Mouse (Mus musculus) Muller cell, postnatal 12 days (primary cell): ENCODE data around the gene Pgm1.

ENCODE experiments used
- DNase-seq: peaks from one replicate; pipeline ENCODE4 v3.0.0-alpha.2; 2015; ENCODE audit errors: inconsistent ontology term

The Pgm1 gene

DNA sequence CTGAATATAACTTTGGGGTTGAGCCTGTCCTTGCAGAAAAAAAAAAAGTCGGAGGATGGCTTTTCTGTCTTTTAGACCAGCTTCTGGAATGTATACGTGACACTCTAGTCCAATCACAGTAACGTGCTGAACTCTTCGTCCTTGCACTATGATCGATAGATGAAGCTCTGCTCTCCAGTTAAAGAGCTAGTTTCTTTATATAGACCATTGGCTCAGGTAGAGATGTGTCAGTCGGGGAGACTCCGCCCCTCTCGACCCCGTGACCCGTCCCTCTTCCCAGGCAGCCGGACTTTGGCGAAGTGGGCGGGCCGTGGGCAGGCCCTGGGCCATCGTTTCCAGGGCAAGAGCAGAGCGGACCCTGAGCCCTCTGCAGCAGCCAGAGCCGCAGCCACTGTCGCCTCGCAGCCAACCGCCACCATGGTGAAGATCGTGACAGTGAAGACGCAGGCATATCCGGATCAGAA lies at the start of gene Pgm1:
Gene Pgm1, plus strand, starts transcription at position 266 of the 464 bp plus-strand sequence.
- peak; percentile 92 for DNase-seq

DNA sequence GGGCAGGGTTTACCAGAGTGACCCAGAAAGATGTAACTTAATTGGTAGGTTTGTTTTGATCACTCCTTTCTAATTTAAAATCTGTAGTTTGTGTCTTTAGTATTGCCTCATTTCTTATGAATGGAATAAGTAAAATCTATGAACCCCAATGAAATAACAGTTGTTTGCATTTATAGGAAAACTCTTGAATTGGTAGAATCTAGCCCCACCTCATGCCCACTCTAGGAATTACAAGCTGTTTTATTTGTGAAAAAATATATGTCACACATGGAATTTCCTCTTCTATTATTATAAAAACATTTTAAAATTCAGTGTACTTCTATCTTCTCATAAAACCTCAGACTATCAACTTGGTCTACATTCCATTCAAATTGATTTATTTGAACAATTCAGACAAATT lies 47.3 kb upstream of the Pgm1 start:
- peak; percentile 31 for DNase-seq

DNA sequence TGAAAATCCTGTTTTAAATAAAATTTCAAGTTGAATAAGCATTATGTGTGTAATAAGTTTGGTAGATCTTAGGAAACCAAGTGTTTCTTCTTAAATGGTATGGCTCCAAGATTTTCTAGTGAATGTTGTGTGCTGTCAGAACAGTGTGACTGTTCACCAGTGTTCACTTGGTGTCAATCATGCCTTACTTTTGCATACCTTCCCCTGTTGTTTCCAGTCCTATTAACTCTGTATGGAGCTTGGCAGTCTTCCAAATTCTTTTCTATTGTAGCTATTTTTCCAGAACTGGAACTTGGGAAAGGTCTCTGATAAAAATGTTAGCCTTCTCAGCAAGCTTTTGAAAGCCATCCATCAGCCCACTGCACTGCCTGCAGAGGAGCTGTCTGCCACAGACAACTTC lies 46.8 kb upstream of the Pgm1 start:
- DNase-seq = peak; percentile 58

DNA sequence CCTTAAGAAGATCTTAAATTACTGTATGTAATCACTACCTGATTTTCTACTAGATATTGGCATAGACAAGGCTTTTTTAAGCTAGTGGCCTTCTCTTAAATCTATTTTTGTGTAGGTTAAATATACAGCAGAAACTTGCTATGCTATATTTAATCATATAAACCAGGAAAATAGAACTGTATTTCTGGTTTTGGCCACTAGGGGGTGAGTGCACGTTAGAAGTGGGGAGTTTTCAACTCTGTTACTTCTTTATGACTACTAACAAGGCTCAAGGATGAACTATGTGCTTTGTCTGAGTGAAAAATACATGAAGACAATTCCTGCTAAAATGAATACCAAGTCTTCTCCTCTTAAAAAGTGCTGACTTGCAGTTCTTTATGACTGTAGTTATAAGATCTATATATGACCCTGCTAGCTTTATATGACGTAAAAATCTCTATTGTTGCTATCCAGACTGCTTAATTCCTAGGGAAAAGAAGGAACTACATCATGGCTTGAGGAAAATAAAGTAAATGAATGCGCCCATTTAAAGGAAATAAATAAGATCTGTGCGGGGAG lies 15.2 kb upstream of the Pgm1 start:
- DNase-seq = peak; percentile 3

DNA sequence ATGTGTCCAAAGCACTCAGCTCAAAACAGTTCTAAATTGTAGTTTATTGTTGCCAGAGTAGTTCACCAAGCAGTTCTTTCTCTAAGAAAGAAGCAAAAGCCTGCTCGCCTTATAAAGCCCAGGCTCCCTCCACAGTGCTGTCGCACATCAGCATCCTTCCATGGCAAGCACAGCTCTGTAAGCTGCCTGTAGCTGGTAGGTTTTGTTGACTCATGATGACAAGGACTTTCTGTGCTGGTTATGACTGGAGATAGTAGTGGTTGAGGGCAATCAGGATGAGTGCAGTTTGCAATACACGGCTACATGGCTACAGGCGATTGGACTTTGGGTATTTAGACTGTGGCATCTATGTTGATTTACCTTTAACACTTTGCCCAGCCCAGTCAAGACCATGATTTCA lies 2.8 kb upstream of the Pgm1 start:
- no peak for DNase-seq

DNA sequence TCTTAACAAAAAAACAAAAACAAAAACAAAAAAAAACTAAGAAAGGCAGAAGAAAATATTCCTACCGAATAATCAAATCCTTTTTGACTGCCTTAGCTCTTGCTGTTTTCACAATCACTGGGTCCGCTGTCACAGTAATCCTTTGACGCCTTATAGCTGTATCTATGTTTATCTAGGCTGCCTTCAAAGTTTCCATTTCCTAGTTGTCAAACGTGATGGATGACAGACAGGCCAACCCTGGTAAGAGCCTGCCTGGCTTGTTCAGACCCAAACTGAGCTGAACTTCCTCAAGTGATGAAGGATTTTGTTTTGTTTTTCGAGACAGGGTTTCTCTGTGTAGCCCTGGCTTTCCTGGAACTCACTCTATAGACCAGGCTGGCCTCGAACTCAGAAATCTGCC lies 693 bp upstream of the Pgm1 start:
- no peak for DNase-seq

DNA sequence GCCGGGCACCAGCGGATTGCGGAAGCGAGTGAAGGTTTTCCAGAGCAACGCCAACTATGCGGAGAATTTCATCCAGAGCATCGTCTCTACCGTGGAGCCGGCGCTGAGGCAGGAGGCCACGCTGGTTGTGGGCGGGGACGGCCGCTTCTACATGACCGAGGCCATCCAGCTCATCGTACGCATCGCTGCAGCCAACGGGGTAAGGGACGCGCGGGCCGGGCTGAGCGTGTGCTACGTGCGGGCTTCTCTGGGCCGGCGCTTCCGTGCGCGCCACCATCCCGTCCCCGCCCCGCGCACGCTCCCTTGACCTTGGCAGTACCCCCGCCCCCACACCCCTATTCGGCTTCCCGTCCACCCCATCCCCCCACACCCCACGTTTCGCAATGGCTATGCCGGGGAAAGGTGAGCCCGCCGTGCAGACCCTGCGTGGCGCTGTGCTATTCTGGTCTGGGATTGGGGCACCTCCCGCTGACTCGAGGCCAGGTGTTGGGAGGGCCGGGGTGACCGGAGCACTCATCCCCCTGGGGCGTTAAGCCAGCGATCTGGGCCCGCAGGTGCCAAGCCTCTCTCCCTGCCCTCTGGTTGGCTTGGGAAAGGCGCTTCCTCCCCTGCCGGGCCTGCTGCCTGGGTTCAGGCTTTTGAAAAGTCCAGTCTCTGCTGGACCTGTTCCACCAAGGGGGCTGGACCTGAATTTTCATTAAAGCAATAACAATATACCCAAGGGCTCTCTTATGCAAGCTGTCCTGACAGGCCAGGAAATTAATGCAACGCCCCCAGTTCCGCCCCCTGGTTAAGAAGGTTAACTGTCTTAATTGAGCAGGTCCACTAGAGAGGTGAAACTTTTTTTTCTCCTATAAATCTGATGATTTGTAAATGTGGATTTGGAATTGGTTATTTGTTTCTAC lies 651 bp downstream of the Pgm1 start, which contains the start of gene Itgb3bp:
Gene Itgb3bp, minus strand, starts transcription at position 201 of the 905 bp plus-strand sequence.
- peak; percentile 94 for DNase-seq

DNA sequence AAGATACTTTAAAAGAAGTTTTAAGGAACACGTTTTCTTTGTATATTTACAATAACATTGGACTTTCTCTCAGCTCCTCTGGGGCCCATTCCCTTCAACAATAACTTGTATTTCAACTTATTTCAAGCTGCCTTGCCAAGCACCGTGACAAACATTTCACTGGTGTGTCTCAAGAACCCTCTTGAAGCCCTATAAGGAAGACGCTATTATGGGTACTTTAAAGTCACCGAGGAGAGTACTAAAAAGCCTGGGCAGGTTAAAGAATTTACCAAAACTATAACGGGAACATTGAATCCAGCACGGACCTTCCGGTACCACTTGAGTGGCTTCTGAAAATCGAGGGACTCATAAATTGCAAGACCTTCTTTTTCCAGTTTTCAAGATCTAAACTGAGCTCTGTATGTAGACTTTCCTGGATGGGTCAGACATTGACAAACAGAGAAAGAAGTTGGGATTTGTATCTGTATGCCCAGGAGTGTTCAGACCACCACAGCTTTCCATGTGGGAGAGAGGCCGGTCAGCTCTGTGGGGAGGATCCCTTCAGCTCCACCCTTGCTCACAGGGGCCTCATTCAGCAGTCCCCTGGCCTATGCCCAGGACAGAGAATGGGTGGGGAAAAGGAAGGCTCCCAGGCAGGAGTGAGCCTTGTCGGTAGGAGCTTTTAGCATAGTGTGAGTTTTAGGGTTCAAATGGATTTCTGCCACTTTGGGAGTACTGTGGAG lies 1.5 kb downstream of the Pgm1 start:
- DNase-seq = peak; percentile 11

DNA sequence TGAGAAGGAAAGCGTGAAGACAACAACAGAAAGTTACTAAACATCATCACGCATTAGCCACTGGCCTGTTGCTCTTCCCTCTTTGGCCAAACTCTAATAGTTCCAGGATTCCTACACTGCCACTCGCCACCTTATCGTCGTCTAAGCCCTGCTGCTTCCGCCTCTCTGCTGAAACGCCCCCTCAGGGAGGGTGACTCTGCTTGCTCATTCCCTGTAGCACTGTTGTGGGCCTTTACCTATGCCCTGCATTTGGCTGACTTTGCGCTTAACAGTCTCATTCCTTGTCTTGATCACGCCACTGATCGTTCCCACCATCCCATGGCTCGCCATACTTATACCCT lies 2.0 kb downstream of the Pgm1 start:
- DNase-seq = no peak

DNA sequence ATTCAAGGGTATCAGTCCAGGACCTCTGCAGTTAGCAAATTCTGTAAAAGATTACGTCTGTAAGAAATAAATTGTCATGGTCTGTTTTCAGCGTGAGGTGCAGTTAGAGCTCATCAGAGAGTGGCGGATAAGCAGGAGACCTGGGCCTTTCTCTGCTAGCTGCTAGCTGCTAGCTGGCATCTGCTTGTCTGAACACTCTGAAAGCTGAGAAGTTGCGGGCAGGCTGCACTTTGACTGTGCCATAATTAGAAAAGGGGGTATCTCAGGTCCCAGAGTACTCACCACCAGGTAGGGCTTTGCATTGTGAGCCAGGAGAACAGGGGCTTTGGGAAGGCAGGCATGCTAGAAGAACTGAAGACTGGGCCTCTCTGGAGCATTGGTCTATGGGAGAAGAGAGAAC lies 2.6 kb downstream of the Pgm1 start:
- no peak for DNase-seq

DNA sequence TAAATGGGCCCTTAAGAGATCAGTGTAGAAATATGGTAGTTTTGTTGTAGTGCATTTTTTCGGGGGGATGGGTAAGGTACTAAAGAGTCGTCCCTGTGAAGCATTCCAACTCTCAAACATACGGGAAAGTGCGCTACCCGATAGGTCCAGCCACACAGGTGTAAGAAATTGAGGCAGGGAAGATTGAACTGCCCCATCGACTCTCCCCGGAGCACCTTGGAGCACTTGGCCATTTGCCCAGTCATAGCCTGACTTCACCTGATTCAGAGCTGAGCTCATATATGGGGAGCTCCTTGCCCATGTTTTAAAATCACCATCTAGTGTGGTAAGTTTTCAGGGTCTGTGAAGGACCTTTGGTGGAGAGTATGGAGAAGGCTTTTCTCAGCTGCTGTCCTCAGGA lies 5.6 kb downstream of the Pgm1 start:
- DNase-seq = no peak

DNA sequence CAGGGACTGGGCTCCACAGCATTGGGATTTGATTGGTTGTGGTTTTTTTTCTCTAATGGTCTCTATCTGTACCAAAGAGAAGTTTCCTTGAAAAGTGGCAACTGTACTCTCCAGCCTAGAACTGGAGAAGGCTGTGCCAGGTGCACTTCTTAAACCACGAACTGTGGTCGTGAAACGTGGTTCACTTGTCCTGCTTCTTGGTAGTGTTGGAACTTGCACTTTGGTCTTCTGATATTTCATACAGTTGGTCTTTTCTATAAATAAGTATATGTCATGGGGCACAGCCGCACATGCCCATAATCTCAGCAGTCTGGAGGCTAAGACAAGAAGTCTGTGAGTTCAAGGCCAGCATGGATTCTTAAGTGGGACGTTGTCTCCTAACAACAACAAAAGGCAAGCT lies 7.1 kb downstream of the Pgm1 start:
- DNase-seq = no peak

DNA sequence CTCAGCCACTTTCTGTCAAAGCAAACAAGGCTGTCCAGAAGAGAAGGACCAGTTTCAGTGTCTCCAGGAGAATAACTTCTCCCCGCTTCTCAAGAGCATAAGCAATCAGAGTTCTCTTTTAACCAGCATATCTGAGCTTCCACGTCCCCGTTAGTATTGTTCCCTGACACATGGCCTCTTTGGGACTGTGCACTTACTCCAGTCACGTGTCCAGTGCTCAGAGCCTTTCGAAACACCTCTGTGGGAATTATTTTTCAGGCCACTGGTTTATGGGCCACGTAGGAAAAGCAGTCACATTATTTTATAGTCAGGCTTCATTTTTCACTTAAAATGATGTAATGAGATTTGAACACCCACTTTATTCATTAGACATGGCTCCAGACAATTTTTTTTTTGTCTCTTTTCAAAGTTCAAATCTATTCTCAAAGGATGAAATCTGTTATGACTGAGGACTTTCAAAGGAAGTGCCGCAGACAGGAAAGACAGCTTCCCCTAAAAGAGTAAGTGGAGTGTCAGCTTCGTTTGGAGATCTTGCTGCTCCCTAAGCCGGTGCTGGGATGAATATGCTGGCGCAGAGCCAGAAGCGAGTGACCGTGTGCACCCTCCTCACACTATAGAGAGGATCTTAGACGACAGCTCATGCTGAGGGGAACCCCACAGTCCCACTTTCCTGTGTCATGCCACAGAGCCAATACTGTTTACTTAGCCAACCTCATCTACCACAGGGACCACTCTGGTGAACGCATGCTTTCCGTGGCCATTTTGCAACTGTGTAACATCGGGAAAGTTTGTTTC lies 10.7 kb downstream of the Pgm1 start:
- DNase-seq = no peak

DNA sequence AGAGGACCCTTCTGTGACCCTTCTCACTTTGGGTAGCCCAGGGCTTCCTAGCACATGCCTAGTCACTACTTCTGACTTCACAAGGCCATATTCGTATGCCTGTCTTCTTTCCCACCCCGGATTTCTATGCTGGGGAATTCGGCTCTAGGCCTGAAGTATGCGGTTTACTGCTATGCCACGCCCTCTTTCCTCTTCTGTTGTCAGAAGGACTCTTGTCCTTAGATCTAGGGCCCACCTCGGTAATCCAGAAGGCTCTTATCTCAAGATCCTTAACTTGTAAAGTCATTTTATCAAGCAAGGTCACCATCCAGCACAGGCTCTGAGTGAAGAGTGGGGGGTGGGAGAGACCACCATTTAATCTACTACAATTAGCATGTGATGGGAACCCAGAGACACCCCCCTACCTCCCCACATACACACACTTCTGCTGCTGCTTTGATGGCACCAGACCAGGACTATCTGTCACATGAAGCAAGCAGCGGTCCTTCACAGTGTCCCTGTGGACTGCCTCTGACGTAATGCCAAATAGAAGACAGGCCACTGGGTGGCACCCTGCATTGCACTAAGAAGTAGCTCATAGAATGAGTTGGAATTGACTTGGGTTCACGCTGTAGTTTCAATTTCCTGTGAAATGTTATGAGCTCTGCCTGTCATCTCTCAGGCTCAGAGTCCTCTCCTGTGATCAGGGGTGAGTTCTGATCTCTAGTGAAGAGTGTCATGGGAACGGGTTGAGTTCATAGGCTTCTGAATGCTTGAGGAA lies 12.6 kb downstream of the Pgm1 start:
- DNase-seq = no peak

DNA sequence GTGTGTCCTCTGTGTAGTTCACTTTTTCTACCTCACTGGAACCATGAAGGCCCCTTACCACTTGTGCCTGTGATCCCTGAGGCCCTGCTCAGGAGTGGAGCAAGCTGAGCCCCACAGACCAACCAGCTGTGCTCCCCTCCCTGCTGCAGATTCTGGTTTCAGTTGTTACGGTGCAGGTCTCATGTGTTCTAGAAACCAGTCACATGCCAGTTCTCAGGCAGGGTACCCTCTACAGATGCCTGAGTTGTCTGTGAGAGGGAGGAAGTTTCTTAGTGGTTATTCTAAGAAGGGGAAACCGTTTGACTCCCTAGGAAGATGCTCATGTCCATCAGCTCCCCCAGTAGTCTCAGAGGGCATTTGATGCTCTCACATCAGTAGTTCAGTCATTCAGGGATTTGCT lies 15.4 kb downstream of the Pgm1 start:
- DNase-seq = no peak

DNA sequence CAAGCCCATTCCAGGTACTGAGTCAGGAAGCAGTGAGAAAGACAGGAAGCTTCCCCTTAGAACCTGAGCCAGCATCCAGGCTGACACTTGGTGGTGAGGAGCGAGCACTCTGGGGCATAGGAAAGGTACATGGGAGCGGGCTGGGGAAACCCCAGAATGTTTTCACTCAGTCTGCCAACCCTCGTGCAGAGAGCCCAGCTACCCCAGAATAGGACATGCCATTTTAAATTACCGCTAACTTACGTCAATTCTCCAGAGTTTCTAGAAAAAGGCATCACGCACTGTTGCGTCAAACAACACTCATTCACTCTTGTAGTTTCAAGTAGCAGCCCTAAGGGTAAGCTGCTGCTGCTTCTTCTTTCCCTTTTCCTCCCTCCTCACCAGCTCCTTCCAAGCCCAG lies 15.8 kb downstream of the Pgm1 start:
- DNase-seq = no peak

DNA sequence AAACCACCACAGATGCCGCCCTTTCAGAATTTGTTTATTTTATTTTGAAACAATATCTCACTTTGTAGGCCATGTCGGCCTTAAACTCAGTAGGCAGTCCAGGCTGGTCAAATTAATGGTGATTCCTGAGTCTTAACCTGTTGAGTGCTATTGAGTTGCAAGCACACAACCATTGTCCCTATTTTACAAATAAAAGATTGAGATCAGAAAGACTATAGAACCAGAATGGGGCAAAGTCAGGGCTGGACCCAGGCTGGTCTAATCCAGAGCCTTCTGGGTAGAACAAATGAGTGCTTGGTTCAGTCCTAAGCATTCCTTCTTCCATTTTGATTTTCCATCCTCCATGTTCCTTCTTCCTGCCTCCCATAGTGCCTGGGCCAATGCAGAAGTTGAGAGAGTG lies 17.3 kb downstream of the Pgm1 start:
- no peak for DNase-seq

DNA sequence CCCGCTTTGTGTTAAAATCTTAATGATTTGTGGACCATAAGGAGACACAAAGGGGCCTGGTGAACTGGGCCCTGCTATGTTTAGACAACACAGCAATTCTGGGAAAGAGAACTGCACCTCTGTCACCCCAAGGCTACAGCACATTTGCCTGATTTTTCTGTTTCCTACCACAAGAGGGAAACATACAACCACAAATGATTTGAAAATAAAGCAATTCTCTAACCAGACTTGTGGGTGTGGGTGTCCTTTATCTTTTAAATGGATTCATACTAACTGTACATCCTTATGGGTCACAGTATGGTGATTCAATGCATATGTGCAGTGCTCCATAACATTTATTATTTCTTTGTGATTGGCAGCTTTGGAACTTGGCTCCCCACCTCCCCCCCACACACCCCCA lies 18.0 kb downstream of the Pgm1 start:
- peak; percentile 51 for DNase-seq

DNA sequence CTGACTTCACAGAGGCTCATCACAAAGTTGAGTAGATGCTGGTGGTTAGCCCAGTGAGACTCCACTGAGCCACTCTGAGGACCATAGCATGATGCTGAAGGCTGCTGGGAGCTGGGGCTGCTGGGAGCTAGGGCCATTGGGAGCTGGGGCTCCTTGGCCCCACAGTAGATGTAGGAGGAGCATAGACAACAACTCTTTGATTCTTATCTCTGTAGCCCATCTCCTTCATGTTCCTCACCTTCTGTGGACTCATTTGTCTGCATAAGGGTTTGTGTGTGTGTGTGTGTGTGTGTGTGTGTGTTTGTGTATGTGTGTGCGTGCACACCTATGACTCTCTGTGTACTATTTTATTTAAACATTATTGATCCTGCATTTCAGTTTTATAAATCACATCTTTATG lies 18.7 kb downstream of the Pgm1 start:
- no peak for DNase-seq

DNA sequence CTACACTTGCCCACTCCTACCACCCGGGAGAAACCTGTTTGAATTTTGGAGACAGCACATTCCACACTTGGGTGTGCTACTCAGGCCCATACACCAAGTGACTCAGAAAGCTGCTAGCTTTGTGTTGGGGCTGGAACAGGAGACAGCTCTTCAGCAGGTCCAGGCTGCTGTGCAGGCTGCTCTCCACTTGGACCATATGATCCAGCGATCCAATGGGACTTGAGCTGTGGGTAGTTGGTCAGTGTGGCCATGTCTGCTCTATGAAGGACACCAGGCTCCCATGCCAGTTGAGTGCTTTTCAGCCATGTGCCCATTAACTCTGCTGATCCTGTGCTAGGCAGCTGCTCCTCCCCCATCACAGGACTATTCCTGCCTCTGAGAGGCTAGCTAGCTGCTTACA lies 24.7 kb downstream of the Pgm1 start:
- DNase-seq = no peak

DNA sequence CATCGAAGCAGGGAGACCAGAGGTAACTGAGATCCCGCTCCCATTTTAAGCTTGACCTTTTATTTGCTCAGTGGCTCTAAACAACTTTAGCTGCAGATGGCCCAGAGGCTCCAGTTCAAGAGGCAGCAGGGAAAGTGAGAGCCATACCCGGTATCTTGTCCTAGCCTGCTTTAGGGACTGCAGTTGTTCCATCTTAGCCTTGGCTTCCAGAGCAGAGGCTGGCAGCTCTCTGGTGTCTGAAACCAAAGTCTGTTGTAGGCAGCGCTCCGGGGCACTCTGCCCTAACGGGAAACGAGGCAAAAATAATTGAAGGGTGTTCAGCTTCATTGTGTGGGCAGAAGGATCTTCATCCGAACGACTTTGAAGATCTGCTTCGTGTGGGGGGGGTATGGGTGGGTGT lies 26.2 kb downstream of the Pgm1 start:
- DNase-seq = no peak
